Mouse (Mus musculus) lung, postnatal 0 days (tissue): ENCODE results near the gene Ttc26. TPM values are rescaled to one million over a fixed set of nuclear protein-coding genes. Genes with fewer than 3 reads are reported as not detected.

Source experiments
- ATAC-seq: fragments of 200-750 bp; cut with Nextera tagmentation; 2 replicates; pipeline ENCODE4 v1.8.0; 2017; ENCODE audit warnings: moderate library complexity
- DNase-seq: peaks from one replicate; pipeline ENCODE4 v3.0.0-alpha.2; 2016; ENCODE audit warnings: low spot score
- H3K27ac ChIP-seq: fragments of 300-500 bp; sonication (generic); 2 replicates; pipeline ENCODE4 v1.5.1; 2014; ENCODE audit warnings: antibody characterized with exemption, mild to moderate bottlenecking, low read length, mixed read lengths
- H3K27me3 ChIP-seq: fragments of 300-500 bp; sonication (generic); replicated peaks from 2 replicates; pipeline ENCODE4 v1.6.1; 2014; ENCODE audit warnings: low read length, mixed read lengths; ENCODE audit not compliant: insufficient read depth
- H3K36me3 ChIP-seq: fragments of 300-500 bp; sonication (generic); 2 replicates; pipeline ENCODE4 v1.6.1; 2014; ENCODE audit warnings: low read length, mixed read lengths; ENCODE audit not compliant: insufficient read depth
- H3K4me1 ChIP-seq: fragments of 300-500 bp; sonication (generic); 2 replicates; pipeline ENCODE4 v1.6.1; 2014; ENCODE audit warnings: antibody characterized with exemption, low read depth, low read length, mixed read lengths; ENCODE audit not compliant: insufficient read depth
- H3K4me2 ChIP-seq: fragments of 300-500 bp; sonication (generic); replicated peaks from 2 replicates; pipeline ENCODE4 v1.6.1; 2014; ENCODE audit warnings: low read depth, mild to moderate bottlenecking, low read length, moderate library complexity, mixed read lengths
- H3K4me3 ChIP-seq: fragments of 300-500 bp; sonication (generic); 2 replicates; pipeline ENCODE4 v1.5.1; 2014; ENCODE audit warnings: low read depth, low read length
- H3K9ac ChIP-seq: fragments of 300-500 bp; sonication (generic); replicated peaks from 2 replicates; pipeline ENCODE4 v1.6.1; 2014; ENCODE audit warnings: low read depth, mild to moderate bottlenecking
- H3K9me3 ChIP-seq: fragments of 300-500 bp; sonication (generic); 2 replicates; pipeline ENCODE4 v1.6.1; 2016; ENCODE audit warnings: low read length, mixed read lengths
- CTCF ChIP-seq: IDR thresholded peaks from 2 replicates; pipeline ENCODE4 v1.5.1; 2016; ENCODE audit warnings: antibody characterized with exemption, mild to moderate bottlenecking
- EP300 ChIP-seq: IDR thresholded peaks from 2 replicates; pipeline ENCODE4 v1.6.1; 2016; ENCODE audit warnings: antibody characterized with exemption, mild to moderate bottlenecking, control low read depth
- WGBS: fragments of 180-500 bp; shearing (Covaris S2); extraction: QIAGEN DNeasy Blood & Tissue Kit; methylation state at CpG from one replicate; pipeline ENCODE4 v1.1.7; 2014; 5-methylcytosine and 5-hydroxymethylcytosine counted together
- polyA plus RNA-seq: library from polyadenylated mRNA; unstranded; fragments of >200 nt; fragmentation: Nextera tagmentation; extraction: Ambion mirVana; gene quantifications from 2 replicates; pipeline ENCODE4 v1.2.1, GENCODE M21; 2015

The Ttc26 gene
- polyA plus RNA-seq, 1 experiment from 2014 or later, result 2.3 TPM

GRCm38 (mm10) chr6:38349806-38350205 lies 31.5 kb upstream of the Ttc26 start:
- TF ChIP-seq EP300 (no peak), CTCF (no peak)
- Histone ChIP-seq H3K27ac (no peak overlapping the region), H3K27me3 (no peaks in the 10 kb centered on the region), H3K9me3 (no peaks in the 10 kb centered on the region), H3K36me3 (no peaks in the 10 kb centered on the region), H3K4me3 (no peak overlapping the region), H3K9ac (no peak overlapping the region), H3K4me1 (no peaks in the 10 kb centered on the region), H3K4me2 (no peak overlapping the region)
- WGBS, result 55% methylated on average over 9 of the region's 9 CpGs
- DNase-seq (no peak), ATAC-seq (no peak)

- Histone ChIP-seq H3K9ac (no peak overlapping the region), H3K27me3 (no peaks in the 10 kb centered on the region), H3K4me1 (peaks cover 7% of the 10 kb centered on the region; the same call in 1 of the 2 replicates), H3K4me2 (0 out of 2 replicates have a peak overlapping the region, but pooled peaks have one; percentile 12), H3K9me3 (no peaks in the 10 kb centered on the region), H3K27ac (no peak overlapping the region), H3K36me3 (no peaks in the 10 kb centered on the region), H3K4me3 (peak overlapping the region; percentile 66; the same call in 1 of the 2 replicates)
- no peak for TF ChIP-seq EP300
- TF ChIP-seq CTCF, result no peak
- 47% methylated on average over 4 of the region's 4 CpGs for WGBS
- DNase-seq (peak; percentile 36), ATAC-seq (no peak)
Observed at GRCm38 (mm10) chr6:38351930-38352329, 29.3 kb upstream of the Ttc26 start.

- Histone ChIP-seq H3K4me3 (peak overlapping the region; percentile 66), H3K36me3 (no peaks in the 10 kb centered on the region), H3K4me1 (peaks cover 7% of the 10 kb centered on the region; the same call in 1 of the 2 replicates), H3K27ac (no peak overlapping the region), H3K9ac (no peak overlapping the region), H3K9me3 (no peaks in the 10 kb centered on the region), H3K27me3 (no peaks in the 10 kb centered on the region), H3K4me2 (peak overlapping the region; percentile 77)
- ATAC-seq (no peak), DNase-seq (peak; percentile 33)
- 35% methylated on average over 10 of the region's 10 CpGs for WGBS
- no peak for TF ChIP-seq EP300
- no peak for TF ChIP-seq CTCF
Observed at GRCm38 (mm10) chr6:38352451-38352850, 28.8 kb upstream of the Ttc26 start.

- Histone ChIP-seq H3K9ac (peak overlapping the region; percentile 76), H3K4me3 (peak overlapping the region; percentile 66), H3K4me1 (peaks cover 7% of the 10 kb centered on the region; the same call in 1 of the 2 replicates), H3K4me2 (peak overlapping the region; percentile 77), H3K9me3 (no peaks in the 10 kb centered on the region), H3K27me3 (no peaks in the 10 kb centered on the region), H3K27ac (peak overlapping the region; percentile 89; the same call in 1 of the 2 replicates), H3K36me3 (no peaks in the 10 kb centered on the region)
- ATAC-seq (no peak), DNase-seq (no peak)
- WGBS, result 11% methylated on average over 13 of the region's 13 CpGs
- no peak for TF ChIP-seq EP300
- TF ChIP-seq CTCF, result no peak
Observed at GRCm38 (mm10) chr6:38353181-38353580, 28.1 kb upstream of the Ttc26 start.

GRCm38 (mm10) chr6:38353811-38354722 lies 27.2 kb upstream of the Ttc26 start, which contains the start of gene Zc3hav1:
Gene Zc3hav1 (minus strand): TSS chr6:38354603.
- DNase-seq, result peak; percentile 94

GRCm38 (mm10) chr6:38354723-38355353 lies 26.4 kb upstream of the Ttc26 start:
- ATAC-seq (no peak; the same call in 1 of the 2 replicates), DNase-seq (no peak)
- Histone ChIP-seq H3K9ac (peak overlapping the region; percentile 76), H3K27me3 (no peaks in the 10 kb centered on the region), H3K4me2 (peak overlapping the region; percentile 77), H3K4me1 (peaks cover 7% of the 10 kb centered on the region; the same call in 1 of the 2 replicates), H3K27ac (peak overlapping the region; percentile 89), H3K36me3 (no peaks in the 10 kb centered on the region), H3K9me3 (no peaks in the 10 kb centered on the region), H3K4me3 (peak overlapping the region; percentile 66)
- no peak for TF ChIP-seq EP300
- TF ChIP-seq CTCF, result no peak
- 4% methylated on average over 20 of the region's 20 CpGs for WGBS

More at GRCm38 (mm10) chr6:38353811-38354722, 27.2 kb upstream of the Ttc26 start, which contains the start of gene Zc3hav1:
- H3K4me2 ChIP-seq, result peak within 1 kb of the TSS; percentile 77
- WGBS, result under 1% methylated on average over 87 of the region's 87 CpGs
- H3K9ac ChIP-seq, result peak within 1 kb of the TSS; percentile 76
- no peaks in the 10 kb centered on the region for H3K27me3 ChIP-seq
- ATAC-seq, result peak; percentile 90
- no peaks in the 10 kb centered on the region for H3K36me3 ChIP-seq
- peak within 1 kb of the TSS; percentile 89 for H3K27ac ChIP-seq
- H3K4me3 ChIP-seq, result peak within 1 kb of the TSS; percentile 66
- TF ChIP-seq CTCF (no peak; the same call in 1 of the 2 replicates), EP300 (no peak; the same call in none of the 2 replicates)
- no peaks in the 10 kb centered on the region for H3K9me3 ChIP-seq
- peaks cover 7% of the 10 kb centered on the region; the same call in 1 of the 2 replicates for H3K4me1 ChIP-seq
